Mouse (Mus musculus) embryonic stem cell, embryonic (primary cell): ENCODE data around the gene Naa20.

ENCODE experiments used
- CTCF ChIA-PET, 4 experiments: fragments of 300-600 bp in 2 of 4; fragments of 350-600 bp in 2 of 4; sonication (Branson Sonifier 250); formaldehyde crosslinking; loops; one replicate each; lab custom pipeline; 2022; ENCODE audit warnings: inconsistent platforms in 2 of 4; lab: Charles Lee
- POLR2A ChIA-PET, 4 experiments: fragments of 300-600 bp in 2 of 4; fragments of 350-600 bp in 2 of 4; sonication (Branson Sonifier 250); formaldehyde crosslinking; loops; one replicate each; lab custom pipeline; 2022; ENCODE audit warnings: antibody characterized with exemption in 4 of 4, inconsistent platforms in 1 of 4; lab: Charles Lee

Naa20 gene

DNA sequence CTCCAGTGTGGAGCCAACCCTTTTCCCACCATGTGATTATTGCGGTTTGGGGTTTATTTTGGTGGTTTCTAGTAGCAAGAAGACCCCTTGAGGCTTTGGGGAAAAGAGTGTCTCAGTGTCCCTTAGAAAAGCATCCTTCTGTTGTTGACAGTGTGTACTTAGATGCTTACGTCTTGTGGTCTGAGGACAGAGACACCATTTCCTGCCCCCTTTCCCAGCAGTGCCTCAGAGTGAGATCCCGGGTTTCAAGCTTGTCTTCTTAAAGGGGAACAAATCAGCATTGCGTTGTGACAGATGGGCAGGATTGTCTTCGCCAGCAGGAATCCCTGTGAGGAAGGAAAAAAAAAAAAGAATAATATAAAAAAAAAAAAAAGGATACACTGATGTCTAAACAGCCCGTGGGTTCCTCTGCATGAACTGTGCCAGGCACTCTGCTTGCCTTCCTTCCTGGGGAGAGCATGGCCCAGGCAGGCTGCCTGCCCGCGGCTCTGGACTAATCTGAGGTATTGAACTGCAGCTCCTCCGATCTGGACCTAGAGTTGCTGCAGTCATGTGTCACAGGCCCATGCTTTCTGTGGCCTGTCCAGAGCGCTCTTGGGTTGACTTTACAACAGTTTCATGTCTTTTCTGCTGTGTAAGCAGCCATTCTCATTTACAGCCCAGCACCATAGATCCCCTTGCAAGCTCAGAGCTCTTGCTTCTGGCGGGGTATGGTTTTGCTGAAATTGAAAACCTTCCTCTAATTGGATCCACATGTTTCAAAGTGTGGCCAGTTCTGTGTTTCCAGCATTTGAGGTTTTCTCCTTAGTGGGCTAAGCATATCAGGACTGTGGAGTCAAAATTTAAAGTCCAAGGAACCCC, 20.8 kb upstream of the Naa20 start:
- CTCF ChIA-PET, result interaction anchor here in 2 of 4 experiments (0.7 to 1.4 kb wide), 2 partner anchors 10 to 114 kb away, joined by 6 read pairs; no protein-coding TSS in a partner anchor
- POLR2A ChIA-PET, result interaction anchor here in 2 of 4 experiments (0.6 to 1.5 kb wide), 4 partner anchors 18 to 21 kb away, joined by 3 to 4 read pairs (median 3); partner anchors contain the start of gene Naa20 (in 1 of the 2)

GRCm38 (mm10) chr2:145881932-145882331, 20.0 kb upstream of the Naa20 start:
- POLR2A ChIA-PET, result interaction anchor here in 1 of 4 experiments (1.3 kb wide), 1 partner anchor 22 kb away, joined by 3 read pairs; no protein-coding TSS in a partner anchor
- CTCF ChIA-PET, result interaction anchor here in 1 of 4 experiments (1.4 kb wide), 1 partner anchor 9 kb away, joined by 6 read pairs; no protein-coding TSS in a partner anchor

DNA sequence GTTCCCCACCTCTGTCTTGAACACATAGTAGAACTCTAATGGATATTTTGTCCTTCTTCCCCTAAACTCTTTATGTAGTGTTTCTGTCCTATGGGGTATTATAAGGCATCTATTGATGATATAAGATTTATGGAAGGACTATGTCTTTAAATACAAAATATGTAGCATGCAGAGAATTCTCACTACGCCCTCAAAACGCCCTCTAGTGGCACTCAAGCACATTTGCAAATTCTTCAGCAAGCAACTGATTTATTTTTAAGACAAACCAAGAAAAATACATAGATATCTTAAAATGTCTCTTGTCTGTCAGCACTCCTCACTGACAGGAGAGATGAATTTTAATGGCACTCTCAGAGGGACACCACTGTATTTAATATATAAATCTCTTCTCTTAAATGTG, 19.5 kb upstream of the Naa20 start:
- CTCF ChIA-PET, result interaction anchor here in 1 of 4 experiments (0.9 kb wide), 1 partner anchor 71 kb away, joined by 3 read pairs; no protein-coding TSS in a partner anchor
- POLR2A ChIA-PET, result no interaction called here

- ChIA-PET CTCF (interaction anchor here in 3 of 4 experiments (0.7 to 1.1 kb wide), 4 partner anchors 10 to 51 kb away, joined by 3 read pairs; no protein-coding TSS in a partner anchor), POLR2A (interaction anchor here (0.7 to 2.6 kb wide), 6 partner anchors 9 to 466 kb away, joined by 3 to 10 read pairs (median 5); no protein-coding TSS in a partner anchor)
Measured at GRCm38 (mm10) chr2:145884036-145884912, 17.6 kb upstream of the Naa20 start.

- ChIA-PET CTCF (interaction anchor here in 3 of 4 experiments (0.7 to 1.1 kb wide), 3 partner anchors 10 to 25 kb away, joined by 3 read pairs; no protein-coding TSS in a partner anchor), POLR2A (interaction anchor here in 3 of 4 experiments (1.2 to 2.6 kb wide), 5 partner anchors 10 to 25 kb away, joined by 3 to 10 read pairs (median 3); no protein-coding TSS in a partner anchor)
Measured at GRCm38 (mm10) chr2:145884913-145885785, 16.8 kb upstream of the Naa20 start.

GRCm38 (mm10) chr2:145887937-145888765, 13.7 kb upstream of the Naa20 start:
- ChIA-PET CTCF (interaction anchor here in 2 of 4 experiments (0.6 to 1.3 kb wide), 3 partner anchors 94 to 303 kb away, joined by 3 read pairs; no protein-coding TSS in a partner anchor), POLR2A (interaction anchor here in 1 of 4 experiments (1.2 to 2.3 kb wide), 2 partner anchors 10 to 28 kb away, joined by 3 to 6 read pairs; no protein-coding TSS in a partner anchor)

DNA sequence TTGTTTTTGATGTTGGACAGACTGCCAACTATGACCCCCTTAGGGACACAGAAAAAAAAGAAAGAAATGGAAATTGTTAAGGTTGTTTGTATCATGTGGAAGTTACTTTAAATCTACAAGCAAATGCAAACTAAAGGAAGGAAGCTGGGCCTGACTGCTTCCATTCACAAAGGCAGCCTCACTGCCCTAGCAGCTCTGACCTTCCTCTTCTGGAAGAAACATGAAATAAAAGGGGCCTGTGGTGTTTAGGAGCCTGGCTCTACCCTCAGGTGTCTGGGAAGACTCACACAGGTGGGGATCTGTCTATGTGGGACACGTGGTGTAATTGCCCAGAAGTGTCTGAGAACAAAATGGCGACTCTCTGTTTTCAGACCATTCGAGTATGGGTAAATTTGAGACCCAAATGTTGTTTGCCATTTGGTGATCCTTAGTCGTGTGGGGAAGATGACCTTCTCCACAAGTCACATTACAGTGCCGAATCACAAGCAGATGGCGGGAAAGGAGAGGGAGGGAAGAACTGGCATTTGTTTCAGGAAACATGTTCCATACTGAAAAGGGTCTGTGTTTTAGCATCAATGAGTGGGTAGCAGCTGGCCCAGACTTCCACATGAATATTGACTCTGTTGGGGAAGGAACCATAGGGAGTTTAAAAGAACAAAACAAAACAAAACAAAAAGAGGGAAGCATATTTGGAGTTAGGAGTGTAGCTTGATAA, 13.0 kb upstream of the Naa20 start:
- POLR2A ChIA-PET, result interaction anchor here in 3 of 4 experiments (0.7 to 2.3 kb wide), 4 partner anchors 10 to 1476 kb away, joined by 3 to 6 read pairs (median 3); no protein-coding TSS in a partner anchor
- CTCF ChIA-PET, result interaction anchor here in 1 of 4 experiments (0.7 to 1.3 kb wide), 2 partner anchors 94 to 169 kb away, joined by 3 read pairs; no protein-coding TSS in a partner anchor

GRCm38 (mm10) chr2:145890571-145890970, 11.3 kb upstream of the Naa20 start:
- ChIA-PET POLR2A (interaction anchor here in 2 of 4 experiments (0.8 to 1.1 kb wide), 2 partner anchors 8 to 21 kb away, joined by 3 read pairs; no protein-coding TSS in a partner anchor), CTCF (interaction anchor here in 1 of 4 experiments (1.9 kb wide), 1 partner anchor 9 kb away, joined by 6 read pairs; no protein-coding TSS in a partner anchor)

- ChIA-PET CTCF (no interaction called here), POLR2A (interaction anchor here in 1 of 4 experiments (0.6 to 1.1 kb wide), 2 partner anchors 10 to 31 kb away, joined by 3 read pairs; no protein-coding TSS in a partner anchor)
Measured at GRCm38 (mm10) chr2:145893756-145894155, 8.1 kb upstream of the Naa20 start.

- POLR2A ChIA-PET, result interaction anchor here in 2 of 4 experiments (0.8 to 1.6 kb wide), 3 partner anchors 8 to 12 kb away, joined by 3 read pairs; no protein-coding TSS in a partner anchor
Measured at GRCm38 (mm10) chr2:145898106-145898505, 3.8 kb upstream of the Naa20 start.

GRCm38 (mm10) chr2:145900318-145900717, 1.6 kb upstream of the Naa20 start:
- ChIA-PET CTCF (interaction anchor here in 1 of 4 experiments (0.6 kb wide), 1 partner anchor 1364 kb away, joined by 3 read pairs; no protein-coding TSS in a partner anchor), POLR2A (interaction anchor here in 3 of 4 experiments (0.7 to 1.5 kb wide), 4 partner anchors 9 to 1112 kb away, joined by 3 to 5 read pairs (median 3); partner anchors contain the start of gene Xrn2 (in 1 of the 3))

More at GRCm38 (mm10) chr2:145898106-145898505, 3.8 kb upstream of the Naa20 start:
- CTCF ChIA-PET, result interaction anchor here (0.5 to 1.0 kb wide), 5 partner anchors 15 to 196 kb away, joined by 3 to 4 read pairs (median 3); no protein-coding TSS in a partner anchor

DNA sequence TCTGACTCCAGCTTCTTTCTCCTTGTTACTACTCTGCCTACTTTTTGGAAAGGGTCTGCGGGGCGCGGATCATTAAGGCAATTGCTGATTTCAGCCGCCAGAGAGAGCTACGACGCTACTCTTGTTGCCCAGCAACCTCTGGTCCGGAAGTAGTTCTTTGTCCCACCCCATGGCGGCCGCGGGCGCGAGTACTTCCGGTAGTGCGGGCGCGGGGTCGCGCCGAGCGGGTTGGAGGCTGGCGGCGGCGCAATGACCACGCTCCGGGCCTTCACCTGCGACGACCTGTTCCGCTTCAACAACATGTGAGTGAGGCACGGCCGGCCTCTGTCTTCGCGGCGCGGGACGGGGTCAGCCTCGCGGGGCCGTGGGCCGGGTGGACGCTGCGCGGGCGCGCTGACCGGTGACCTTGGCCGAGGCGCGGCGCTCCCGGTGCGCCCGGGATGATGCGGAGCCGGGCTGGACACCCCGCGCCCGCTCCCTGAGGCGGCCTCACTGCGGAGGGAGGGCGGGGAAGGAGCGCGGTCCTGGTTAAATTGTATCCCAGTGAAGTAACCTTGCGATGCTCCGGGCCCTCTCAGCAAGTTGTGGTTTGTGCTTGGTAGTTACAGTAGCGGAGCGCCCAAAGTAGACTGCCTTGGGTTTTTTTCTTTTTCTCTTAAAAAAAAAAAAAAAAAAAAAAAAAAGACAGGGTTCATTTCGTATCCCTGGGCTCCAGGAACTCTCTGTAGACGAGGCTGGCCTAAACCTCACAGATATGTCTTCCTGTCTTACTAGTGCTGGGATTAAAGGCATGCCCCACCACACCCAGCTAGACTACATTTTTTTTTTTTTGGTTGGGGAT, 1.4 kb downstream of the Naa20 start:
- ChIA-PET CTCF (interaction anchor here (0.5 to 1.9 kb wide), 11 partner anchors 10 to 1510 kb away, joined by 3 to 6 read pairs (median 3); no protein-coding TSS in a partner anchor), POLR2A (interaction anchor here (0.7 to 1.9 kb wide), 16 partner anchors 8 to 1109 kb away, joined by 3 to 10 read pairs (median 3); no protein-coding TSS in a partner anchor)

GRCm38 (mm10) chr2:145903983-145904616, 2.2 kb downstream of the Naa20 start:
- CTCF ChIA-PET, result interaction anchor here in 1 of 4 experiments (0.7 to 1.9 kb wide), 6 partner anchors 13 to 511 kb away, joined by 3 to 6 read pairs (median 4); no protein-coding TSS in a partner anchor
- POLR2A ChIA-PET, result interaction anchor here (0.7 to 1.9 kb wide), 11 partner anchors 9 to 1108 kb away, joined by 3 to 10 read pairs (median 4); no protein-coding TSS in a partner anchor
